Mouse (Mus musculus) intestine, embryonic 15.5 days (tissue): ENCODE data around the gene Fam166a. TPM values are rescaled to one million over a fixed set of nuclear protein-coding genes. Genes with fewer than 3 reads are reported as not detected.
A peak's percentile ranks its signal among the peaks of the same experiment; 100 is the strongest.

ENCODE experiments used
- ATAC-seq: fragments of 200-750 bp; cut with Nextera tagmentation; 2 replicates; pipeline ENCODE4 v1.8.0; 2017; ENCODE audit warnings: moderate TSS enrichment, moderate library complexity
- H3K27ac ChIP-seq: fragments of 300-500 bp; sonication (generic); 2 replicates; pipeline ENCODE4 v1.5.1; 2015; ENCODE audit warnings: mild to moderate bottlenecking, inconsistent platforms
- H3K27me3 ChIP-seq: fragments of 300-500 bp; sonication (generic); replicated peaks from 2 replicates; pipeline ENCODE4 v1.6.1; 2015; ENCODE audit warnings: inconsistent platforms
- H3K36me3 ChIP-seq: fragments of 300-500 bp; sonication (generic); 2 replicates; pipeline ENCODE4 v1.6.1; 2015; ENCODE audit warnings: inconsistent platforms
- H3K4me1 ChIP-seq: fragments of 300-500 bp; sonication (generic); replicated peaks from 2 replicates; pipeline ENCODE4 v1.6.1; 2015; ENCODE audit warnings: inconsistent platforms
- H3K4me2 ChIP-seq: fragments of 300-500 bp; sonication (generic); replicated peaks from 2 replicates; pipeline ENCODE4 v1.6.1; 2015; ENCODE audit warnings: mild to moderate bottlenecking, inconsistent platforms
- H3K4me3 ChIP-seq: fragments of 300-500 bp; sonication (generic); replicated peaks from 2 replicates; pipeline ENCODE4 v1.5.1; 2015; ENCODE audit warnings: inconsistent platforms
- H3K9ac ChIP-seq: fragments of 300-500 bp; sonication (generic); 2 replicates; pipeline ENCODE4 v1.6.1; 2015; ENCODE audit warnings: inconsistent platforms
- H3K9me3 ChIP-seq: fragments of 300-500 bp; sonication (generic); 2 replicates; pipeline ENCODE4 v1.6.1; 2016; ENCODE audit warnings: inconsistent platforms
- WGBS: fragments of 180-500 bp; shearing (Covaris S2); methylation state at CpG from one replicate; pipeline ENCODE4 v1.1.7; 2015; 5-methylcytosine and 5-hydroxymethylcytosine counted together
- polyA plus RNA-seq: library from polyadenylated mRNA; unstranded; fragments of >200 nt; fragmentation: Nextera tagmentation; extraction: Ambion mirVana; gene quantifications from 2 replicates; pipeline ENCODE4 v1.2.1, GENCODE M21; 2015

Fam166a gene
- not detected in 2 replicates for polyA plus RNA-seq

GRCm38 (mm10) chr2:25218445-25218844 lies at the start of gene Fam166a:
Gene Fam166a (plus strand): TSS chr2:25218745.
- Histone ChIP-seq H3K9me3 (no peaks in the 10 kb centered on the region), H3K9ac (no peak within 1 kb of the TSS), H3K27ac (no peak within 1 kb of the TSS), H3K4me3 (no peak within 1 kb of the TSS), H3K27me3 (no peaks in the 10 kb centered on the region), H3K36me3 (no peaks in the 10 kb centered on the region), H3K4me2 (no peak within 1 kb of the TSS), H3K4me1 (peaks cover 13% of the 10 kb centered on the region; the same call in 1 of the 2 replicates)
- no peak for ATAC-seq

GRCm38 (mm10) chr2:25169778-25170177 lies 48.8 kb upstream of the Fam166a start:
- ATAC-seq = no peak
- H3K4me1 ChIP-seq = peaks cover 55% of the 10 kb centered on the region
- H3K9me3 ChIP-seq = no peaks in the 10 kb centered on the region
- no peaks in the 10 kb centered on the region for H3K36me3 ChIP-seq
- 49% methylated on average over 5 of the region's 5 CpGs for WGBS
- H3K27me3 ChIP-seq = no peaks in the 10 kb centered on the region
- no peak overlapping the region for H3K4me3 ChIP-seq
- H3K9ac ChIP-seq = no peak overlapping the region
- no peak overlapping the region for H3K27ac ChIP-seq
- no peak overlapping the region for H3K4me2 ChIP-seq

- H3K4me2 ChIP-seq = no peak overlapping the region
- H3K4me1 ChIP-seq = peaks cover 57% of the 10 kb centered on the region
- H3K9ac ChIP-seq = no peak overlapping the region
- no peaks in the 10 kb centered on the region for H3K27me3 ChIP-seq
- no peak overlapping the region for H3K27ac ChIP-seq
- WGBS = 65% methylated on average over 10 of the region's 10 CpGs
- H3K36me3 ChIP-seq = no peaks in the 10 kb centered on the region
- no peaks in the 10 kb centered on the region for H3K9me3 ChIP-seq
- no peak overlapping the region for H3K4me3 ChIP-seq
- ATAC-seq = no peak
Measured at GRCm38 (mm10) chr2:25170326-25171100, 48.0 kb upstream of the Fam166a start.

- Histone ChIP-seq H3K9me3 (no peaks in the 10 kb centered on the region), H3K27ac (no peak overlapping the region), H3K4me3 (no peak overlapping the region), H3K9ac (no peak overlapping the region), H3K36me3 (no peaks in the 10 kb centered on the region), H3K27me3 (no peaks in the 10 kb centered on the region), H3K4me1 (peaks cover 64% of the 10 kb centered on the region), H3K4me2 (no peak overlapping the region)
- WGBS = 88% methylated on average over 6 of the region's 6 CpGs
- no peak for ATAC-seq
Measured at GRCm38 (mm10) chr2:25171101-25171768, 47.3 kb upstream of the Fam166a start.

- no peaks in the 10 kb centered on the region for H3K27me3 ChIP-seq
- H3K4me3 ChIP-seq = no peak overlapping the region
- no peak overlapping the region for H3K4me2 ChIP-seq
- ATAC-seq = no peak
- H3K4me1 ChIP-seq = peaks cover 69% of the 10 kb centered on the region
- H3K9me3 ChIP-seq = no peaks in the 10 kb centered on the region
- no peak overlapping the region for H3K27ac ChIP-seq
- 81% methylated on average over 1 of the region's 1 CpGs for WGBS
- no peak overlapping the region for H3K9ac ChIP-seq
- H3K36me3 ChIP-seq = no peaks in the 10 kb centered on the region
Measured at GRCm38 (mm10) chr2:25171769-25172153, 46.8 kb upstream of the Fam166a start.

GRCm38 (mm10) chr2:25172629-25173028 lies 45.9 kb upstream of the Fam166a start:
- Histone ChIP-seq H3K27me3 (no peaks in the 10 kb centered on the region; the same call in 1 of the 2 replicates), H3K4me1 (peaks cover 73% of the 10 kb centered on the region), H3K4me3 (no peak overlapping the region), H3K9ac (no peak overlapping the region), H3K4me2 (peak overlapping the region; percentile 32), H3K9me3 (no peaks in the 10 kb centered on the region), H3K27ac (peak overlapping the region; percentile 62; the same call in 1 of the 2 replicates), H3K36me3 (no peaks in the 10 kb centered on the region)
- ATAC-seq = peak; percentile 71
- 39% methylated on average over 8 of the region's 8 CpGs for WGBS

GRCm38 (mm10) chr2:25173821-25174220 lies 44.7 kb upstream of the Fam166a start:
- Histone ChIP-seq H3K27ac (no peak overlapping the region), H3K4me3 (no peak overlapping the region), H3K4me1 (peaks cover 73% of the 10 kb centered on the region), H3K9ac (no peak overlapping the region), H3K27me3 (peaks cover 11% of the 10 kb centered on the region), H3K36me3 (no peaks in the 10 kb centered on the region), H3K9me3 (no peaks in the 10 kb centered on the region), H3K4me2 (no peak overlapping the region)
- no peak for ATAC-seq
- 93% methylated on average over 4 of the region's 4 CpGs for WGBS

- WGBS = 48% methylated on average over 7 of the region's 7 CpGs
- Histone ChIP-seq H3K27ac (0 out of 2 replicates have a peak overlapping the region, but pooled peaks have one; percentile 2), H3K4me3 (no peak overlapping the region), H3K4me2 (peak overlapping the region; percentile 33), H3K9me3 (no peaks in the 10 kb centered on the region), H3K27me3 (peaks cover 15% of the 10 kb centered on the region), H3K9ac (no peak overlapping the region), H3K4me1 (peaks cover 71% of the 10 kb centered on the region), H3K36me3 (no peaks in the 10 kb centered on the region)
- ATAC-seq = peak; percentile 57
Measured at GRCm38 (mm10) chr2:25174866-25175689, 43.5 kb upstream of the Fam166a start.

- Histone ChIP-seq H3K9me3 (no peaks in the 10 kb centered on the region), H3K9ac (no peak overlapping the region), H3K4me2 (peak overlapping the region; percentile 28; the same call in 1 of the 2 replicates), H3K4me1 (peaks cover 72% of the 10 kb centered on the region), H3K36me3 (no peaks in the 10 kb centered on the region), H3K27ac (no peak overlapping the region), H3K27me3 (peaks cover 20% of the 10 kb centered on the region), H3K4me3 (no peak overlapping the region)
- no peak for ATAC-seq
- 80% methylated on average over 4 of the region's 4 CpGs for whole genome bisulfite sequencing
Measured at GRCm38 (mm10) chr2:25175690-25176078, 42.9 kb upstream of the Fam166a start.

GRCm38 (mm10) chr2:25176573-25176972 lies 42.0 kb upstream of the Fam166a start:
- ATAC-seq = no peak
- peak overlapping the region; percentile 37 for H3K4me2 ChIP-seq
- peaks cover 77% of the 10 kb centered on the region for H3K4me1 ChIP-seq
- H3K27me3 ChIP-seq = peaks cover 26% of the 10 kb centered on the region
- no peak overlapping the region for H3K9ac ChIP-seq
- WGBS = 63% methylated on average over 6 of the region's 6 CpGs
- peak overlapping the region; percentile 27; the same call in 1 of the 2 replicates for H3K27ac ChIP-seq
- no peak overlapping the region for H3K4me3 ChIP-seq
- H3K9me3 ChIP-seq = no peaks in the 10 kb centered on the region
- no peaks in the 10 kb centered on the region for H3K36me3 ChIP-seq

GRCm38 (mm10) chr2:25177076-25177475 lies 41.5 kb upstream of the Fam166a start:
- Histone ChIP-seq H3K4me1 (peaks cover 75% of the 10 kb centered on the region), H3K27me3 (peaks cover 27% of the 10 kb centered on the region), H3K36me3 (no peaks in the 10 kb centered on the region), H3K4me2 (peak overlapping the region; percentile 37), H3K4me3 (0 out of 2 replicates have a peak overlapping the region, but pooled peaks have one; percentile 12), H3K27ac (peak overlapping the region; percentile 66), H3K9me3 (no peaks in the 10 kb centered on the region), H3K9ac (no peak overlapping the region)
- WGBS = 46% methylated on average over 4 of the region's 4 CpGs
- no peak for ATAC-seq

GRCm38 (mm10) chr2:25177685-25178084 lies 40.9 kb upstream of the Fam166a start:
- Histone ChIP-seq H3K4me1 (peaks cover 70% of the 10 kb centered on the region), H3K27ac (peak overlapping the region; percentile 66), H3K4me3 (0 out of 2 replicates have a peak overlapping the region, but pooled peaks have one; percentile 12), H3K4me2 (peak overlapping the region; percentile 37), H3K9me3 (no peaks in the 10 kb centered on the region), H3K27me3 (peaks cover 28% of the 10 kb centered on the region), H3K9ac (no peak overlapping the region), H3K36me3 (no peaks in the 10 kb centered on the region)
- WGBS = 14% methylated on average over 6 of the region's 6 CpGs
- ATAC-seq = no peak
